Mouse (Mus musculus) heart, embryonic 12.5 days (tissue): ENCODE results near the gene Oaf. TPM values are rescaled to one million over a fixed set of nuclear protein-coding genes. Genes with fewer than 3 reads are reported as not detected.

Experiments used
- ATAC-seq: fragments of 200-750 bp; cut with Nextera tagmentation; 2 replicates; pipeline ENCODE4 v1.8.0; 2017; ENCODE audit warnings: moderate TSS enrichment, moderate library complexity; ENCODE audit not compliant: insufficient number of reproducible peaks, low FRiP score
- H3K27ac ChIP-seq: fragments of 300-500 bp; sonication (generic); 2 replicates; pipeline ENCODE4 v1.5.1; 2016; ENCODE audit warnings: mild to moderate bottlenecking, moderate library complexity; ENCODE audit not compliant: poor library complexity, severe bottlenecking
- H3K27me3 ChIP-seq: fragments of 300-500 bp; sonication (generic); replicated peaks from 2 replicates; pipeline ENCODE4 v1.6.1; 2016; ENCODE audit warnings: mild to moderate bottlenecking, moderate library complexity
- H3K36me3 ChIP-seq: fragments of 300-500 bp; sonication (generic); 2 replicates; pipeline ENCODE4 v1.6.1; 2016; ENCODE audit warnings: mild to moderate bottlenecking, moderate library complexity
- H3K4me1 ChIP-seq: fragments of 300-500 bp; sonication (generic); replicated peaks from 2 replicates; pipeline ENCODE4 v1.6.1; 2016; ENCODE audit warnings: mild to moderate bottlenecking
- H3K4me2 ChIP-seq: fragments of 300-500 bp; sonication (generic); 2 replicates; pipeline ENCODE4 v1.6.1; 2016; ENCODE audit warnings: mild to moderate bottlenecking, moderate library complexity
- H3K4me3 ChIP-seq: fragments of 300-500 bp; sonication (generic); 2 replicates; pipeline ENCODE4 v1.5.1; 2016; ENCODE audit warnings: mild to moderate bottlenecking
- H3K9ac ChIP-seq: fragments of 300-500 bp; sonication (generic); 2 replicates; pipeline ENCODE4 v1.6.1; 2016; ENCODE audit warnings: mild to moderate bottlenecking, moderate library complexity
- H3K9me3 ChIP-seq: fragments of 300-500 bp; sonication (generic); replicated peaks from 2 replicates; pipeline ENCODE4 v1.6.1; 2016; ENCODE audit warnings: mild to moderate bottlenecking, moderate library complexity
- WGBS: fragments of 180-500 bp; shearing (Covaris S2); methylation state at CpG from one replicate; pipeline ENCODE4 v1.1.7; 2016; 5-methylcytosine and 5-hydroxymethylcytosine counted together
- polyA plus RNA-seq: library from polyadenylated mRNA; unstranded; fragments of >200 nt; fragmentation: Nextera tagmentation; extraction: Ambion mirVana; gene quantifications from 2 replicates; pipeline ENCODE4 v1.2.1, GENCODE M21; 2016

The Oaf gene
- polyA plus RNA-seq, 1 experiment from 2014 or later: 37.6 TPM

DNA sequence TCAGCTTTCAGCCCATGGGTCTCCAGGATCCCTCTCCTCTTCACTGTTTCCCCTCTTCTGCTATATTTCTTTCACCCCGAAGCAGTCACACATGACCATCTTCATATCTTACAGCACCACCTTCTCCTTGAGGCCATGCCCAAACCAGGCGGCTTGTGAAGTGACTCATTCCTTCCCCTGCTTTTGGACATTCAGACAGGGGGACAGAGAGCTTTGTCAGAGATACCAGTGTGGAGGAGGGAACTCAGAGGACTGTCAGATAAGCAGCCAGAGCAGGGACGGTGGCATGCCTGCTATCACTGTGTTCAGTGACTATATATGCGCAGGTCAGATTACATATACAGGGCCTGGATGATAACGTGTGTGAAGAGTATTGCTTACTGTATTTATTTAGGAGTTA is 5.2 kb downstream of the Oaf start:
- peak overlapping the region; percentile 13; the same call in 1 of the 2 replicates for H3K9ac ChIP-seq
- H3K27ac ChIP-seq: peak overlapping the region; percentile 77
- ATAC-seq: peak; percentile 59
- H3K4me2 ChIP-seq: peak overlapping the region; percentile 37
- H3K27me3 ChIP-seq: no peaks in the 10 kb centered on the region
- no peak overlapping the region for H3K4me3 ChIP-seq
- no peaks in the 10 kb centered on the region for H3K36me3 ChIP-seq
- 7% methylated on average over 5 of the region's 5 CpGs for WGBS
- H3K9me3 ChIP-seq: no peaks in the 10 kb centered on the region
- H3K4me1 ChIP-seq: peaks cover 90% of the 10 kb centered on the region

GRCm38 (mm10) chr9:43233515-43233914 is 6.2 kb downstream of the Oaf start:
- no peak overlapping the region for H3K4me2 ChIP-seq
- no peaks in the 10 kb centered on the region; the same call in 1 of the 2 replicates for H3K36me3 ChIP-seq
- WGBS: 92% methylated on average over 1 of the region's 1 CpGs
- H3K4me3 ChIP-seq: no peak overlapping the region
- no peaks in the 10 kb centered on the region for H3K27me3 ChIP-seq
- H3K4me1 ChIP-seq: peaks cover 88% of the 10 kb centered on the region
- H3K9ac ChIP-seq: no peak overlapping the region
- no peaks in the 10 kb centered on the region for H3K9me3 ChIP-seq
- H3K27ac ChIP-seq: no peak overlapping the region
- ATAC-seq: no peak

GRCm38 (mm10) chr9:43233044-43233443 is 6.7 kb downstream of the Oaf start:
- no peak overlapping the region for H3K4me2 ChIP-seq
- no peak overlapping the region for H3K27ac ChIP-seq
- 52% methylated on average over 5 of the region's 5 CpGs for WGBS
- H3K9me3 ChIP-seq: no peaks in the 10 kb centered on the region
- H3K4me3 ChIP-seq: no peak overlapping the region
- no peaks in the 10 kb centered on the region for H3K27me3 ChIP-seq
- ATAC-seq: no peak
- H3K36me3 ChIP-seq: no peaks in the 10 kb centered on the region; the same call in 1 of the 2 replicates
- peaks cover 83% of the 10 kb centered on the region for H3K4me1 ChIP-seq
- no peak overlapping the region for H3K9ac ChIP-seq

- H3K9ac ChIP-seq: peak overlapping the region; percentile 37; the same call in 1 of the 2 replicates
- no peak for ATAC-seq
- 0 out of 2 replicates have a peak overlapping the region, but pooled peaks have one; percentile 73 for H3K27ac ChIP-seq
- no peaks in the 10 kb centered on the region for H3K9me3 ChIP-seq
- H3K4me1 ChIP-seq: peaks cover 80% of the 10 kb centered on the region
- H3K4me2 ChIP-seq: peak overlapping the region; percentile 8; the same call in 1 of the 2 replicates
- 29% methylated on average over 5 of the region's 5 CpGs for WGBS
- no peaks in the 10 kb centered on the region for H3K27me3 ChIP-seq
- no peaks in the 10 kb centered on the region; the same call in 1 of the 2 replicates for H3K36me3 ChIP-seq
- H3K4me3 ChIP-seq: no peak overlapping the region
Measured at GRCm38 (mm10) chr9:43232286-43232685, 7.4 kb downstream of the Oaf start.

- peak; percentile 70 for ATAC-seq
- H3K4me3 ChIP-seq: no peak overlapping the region
- 54% methylated on average over 4 of the region's 4 CpGs for WGBS
- peak overlapping the region; percentile 37 for H3K9ac ChIP-seq
- H3K36me3 ChIP-seq: no peaks in the 10 kb centered on the region; the same call in 1 of the 2 replicates
- H3K4me2 ChIP-seq: peak overlapping the region; percentile 22; the same call in 1 of the 2 replicates
- no peaks in the 10 kb centered on the region for H3K9me3 ChIP-seq
- peaks cover 79% of the 10 kb centered on the region for H3K4me1 ChIP-seq
- H3K27ac ChIP-seq: peak overlapping the region; percentile 73
- H3K27me3 ChIP-seq: no peaks in the 10 kb centered on the region
Measured at GRCm38 (mm10) chr9:43231805-43232204, 7.9 kb downstream of the Oaf start.

GRCm38 (mm10) chr9:43230886-43231285 is 8.8 kb downstream of the Oaf start:
- peak overlapping the region; percentile 13; the same call in 1 of the 2 replicates for H3K4me2 ChIP-seq
- H3K36me3 ChIP-seq: no peaks in the 10 kb centered on the region; the same call in 1 of the 2 replicates
- no peaks in the 10 kb centered on the region for H3K9me3 ChIP-seq
- peak overlapping the region; percentile 73 for H3K27ac ChIP-seq
- 32% methylated on average over 4 of the region's 4 CpGs for WGBS
- H3K4me1 ChIP-seq: peaks cover 80% of the 10 kb centered on the region
- no peaks in the 10 kb centered on the region for H3K27me3 ChIP-seq
- H3K9ac ChIP-seq: peak overlapping the region; percentile 37; the same call in 1 of the 2 replicates
- 0 out of 2 replicates have a peak, but pooled peaks have one; percentile 23 for ATAC-seq
- no peak overlapping the region for H3K4me3 ChIP-seq

DNA sequence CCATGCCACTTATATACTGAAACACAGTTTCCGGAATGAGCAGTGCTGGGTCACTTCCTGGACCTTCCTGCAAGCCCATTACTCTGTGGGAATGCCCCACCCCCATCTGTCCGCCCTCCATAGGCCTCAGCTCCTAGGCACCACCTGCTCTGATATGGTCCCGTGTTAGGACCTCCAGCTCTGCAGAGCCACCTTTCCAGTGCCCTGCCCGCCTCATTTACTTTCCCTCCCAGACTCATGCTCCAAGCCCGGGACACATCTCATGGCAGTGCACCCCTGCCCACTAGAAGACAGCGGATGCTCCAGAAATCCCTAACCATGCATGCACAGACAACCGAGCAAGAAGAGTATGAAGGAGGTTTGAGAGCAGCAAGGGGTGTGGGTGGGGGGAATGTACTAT is 9.7 kb downstream of the Oaf start:
- WGBS: 69% methylated on average over 7 of the region's 7 CpGs

GRCm38 (mm10) chr9:43229398-43229895 is 10.3 kb downstream of the Oaf start:
- Histone ChIP-seq H3K27me3 (no peaks in the 10 kb centered on the region), H3K9me3 (no peaks in the 10 kb centered on the region), H3K9ac (no peak overlapping the region), H3K4me1 (peaks cover 81% of the 10 kb centered on the region), H3K36me3 (no peaks in the 10 kb centered on the region; the same call in 1 of the 2 replicates), H3K4me3 (no peak overlapping the region), H3K27ac (no peak overlapping the region), H3K4me2 (no peak overlapping the region)
- no peak for ATAC-seq
- WGBS: 87% methylated on average over 10 of the region's 10 CpGs

More for the DNA sequence above, 9.7 kb downstream of the Oaf start:
- H3K4me2 ChIP-seq: no peak overlapping the region
- peaks cover 81% of the 10 kb centered on the region for H3K4me1 ChIP-seq
- no peaks in the 10 kb centered on the region; the same call in 1 of the 2 replicates for H3K36me3 ChIP-seq
- no peak overlapping the region for H3K27ac ChIP-seq
- no peaks in the 10 kb centered on the region for H3K9me3 ChIP-seq
- no peak overlapping the region for H3K9ac ChIP-seq
- no peak for ATAC-seq
- no peak overlapping the region for H3K4me3 ChIP-seq
- no peaks in the 10 kb centered on the region for H3K27me3 ChIP-seq

DNA sequence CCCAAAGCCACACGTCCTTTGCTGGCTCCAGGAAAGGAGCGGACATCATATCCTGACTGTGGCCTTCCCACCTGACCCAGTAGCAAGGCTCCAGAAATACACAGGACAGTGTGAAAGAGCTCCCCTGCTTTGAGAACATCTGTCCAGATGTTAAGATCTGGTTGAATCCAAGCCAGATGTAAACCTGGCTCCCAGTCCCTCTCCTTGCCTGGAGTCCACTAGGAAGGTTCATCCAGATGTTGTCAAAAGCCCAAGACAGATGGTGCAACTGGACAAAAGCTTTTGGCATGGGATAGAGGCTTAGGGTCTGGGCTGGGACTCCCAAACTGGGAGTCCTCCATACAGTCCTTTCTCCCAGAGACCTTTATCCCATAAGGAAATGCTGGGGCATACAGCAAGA is 11.0 kb downstream of the Oaf start:
- H3K27me3 ChIP-seq: no peaks in the 10 kb centered on the region
- H3K36me3 ChIP-seq: peaks cover 4% of the 10 kb centered on the region
- 81% methylated on average over 2 of the region's 2 CpGs for WGBS
- no peak overlapping the region for H3K4me2 ChIP-seq
- no peak overlapping the region for H3K4me3 ChIP-seq
- ATAC-seq: no peak
- no peak overlapping the region for H3K27ac ChIP-seq
- no peaks in the 10 kb centered on the region for H3K9me3 ChIP-seq
- no peak overlapping the region for H3K9ac ChIP-seq
- peaks cover 81% of the 10 kb centered on the region for H3K4me1 ChIP-seq

DNA sequence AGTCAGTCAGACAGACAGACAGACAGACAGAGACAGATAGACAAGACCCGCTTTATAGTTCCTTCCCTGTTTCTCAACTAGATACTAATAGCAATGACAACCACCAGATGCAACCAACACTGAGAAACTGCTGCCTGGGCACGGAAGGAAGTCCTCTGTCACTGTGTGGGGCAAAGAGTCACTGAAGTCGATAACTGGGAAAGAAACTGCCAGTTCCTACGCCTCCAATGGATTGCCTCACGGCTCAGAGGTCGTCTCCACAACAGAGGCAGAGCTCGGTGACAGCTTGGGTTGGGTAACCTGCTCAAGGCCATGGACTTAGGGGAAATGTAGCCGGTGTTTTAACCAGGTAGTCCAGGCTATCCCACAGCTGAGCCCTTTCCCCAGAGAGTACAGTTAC is 12.1 kb downstream of the Oaf start:
- ATAC-seq: no peak
- no peaks in the 10 kb centered on the region for H3K27me3 ChIP-seq
- no peak overlapping the region for H3K27ac ChIP-seq
- no peak overlapping the region for H3K4me2 ChIP-seq
- 64% methylated on average over 8 of the region's 8 CpGs for WGBS
- no peak overlapping the region for H3K4me3 ChIP-seq
- H3K4me1 ChIP-seq: peaks cover 69% of the 10 kb centered on the region
- H3K36me3 ChIP-seq: peaks cover 10% of the 10 kb centered on the region
- no peak overlapping the region for H3K9ac ChIP-seq
- no peaks in the 10 kb centered on the region for H3K9me3 ChIP-seq

- H3K4me2 ChIP-seq: no peak overlapping the region
- no peak overlapping the region for H3K4me3 ChIP-seq
- 60% methylated on average over 9 of the region's 9 CpGs for WGBS
- H3K9me3 ChIP-seq: no peaks in the 10 kb centered on the region
- H3K36me3 ChIP-seq: peaks cover 16% of the 10 kb centered on the region
- H3K9ac ChIP-seq: no peak overlapping the region
- no peak overlapping the region for H3K27ac ChIP-seq
- no peaks in the 10 kb centered on the region for H3K27me3 ChIP-seq
- peaks cover 60% of the 10 kb centered on the region for H3K4me1 ChIP-seq
- ATAC-seq: no peak
Measured at GRCm38 (mm10) chr9:43226573-43227160, 13.0 kb downstream of the Oaf start.
